Mouse (Mus musculus) c-Kit-positive CD71-positive TER-119-negative erythroid progenitor cells, embryonic 14.5 days (primary cell): Measurements from ENCODE around the gene 3110082I17Rik.

ENCODE experiments used
- DNase-seq: peaks from one replicate; pipeline ENCODE4 v3.0.0-alpha.2; 2013; ENCODE audit warnings: low read depth

3110082I17Rik gene

GRCm38 (mm10) chr5:139324045-139324491 lies 136.3 kb downstream of the 3110082I17Rik start:
- DNase-seq = no peak

DNA sequence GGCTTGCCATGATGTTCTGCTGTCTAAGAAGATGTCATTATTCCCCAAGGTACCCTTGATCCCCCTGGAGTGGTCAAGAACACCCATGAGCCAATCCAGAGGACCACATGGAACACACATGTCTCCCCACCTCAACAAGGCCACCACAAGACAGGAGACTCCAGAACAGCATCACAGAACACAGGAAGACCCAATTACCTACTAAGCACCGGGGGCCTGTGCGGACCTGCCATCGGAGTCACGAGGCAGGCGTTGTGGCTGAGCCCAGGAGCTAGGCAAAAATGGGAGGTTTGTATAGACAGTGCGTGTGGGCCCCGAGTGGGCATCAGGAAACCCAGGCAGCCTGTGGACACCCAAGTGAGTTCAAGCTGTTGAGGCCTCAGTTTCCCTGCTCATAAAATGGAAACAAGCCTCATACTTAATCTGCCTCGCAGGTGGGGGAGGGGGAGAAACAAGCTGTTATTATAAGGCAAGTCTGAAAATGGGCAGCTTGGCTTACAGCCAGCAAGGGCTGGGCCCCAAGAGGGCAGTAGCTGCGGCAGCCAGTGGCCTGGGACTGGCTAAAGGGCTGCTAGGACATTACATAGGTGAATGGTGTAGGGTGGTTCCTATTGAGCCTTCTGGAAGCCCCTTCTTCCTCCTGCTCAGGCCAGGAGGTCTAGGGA lies 136.9 kb downstream of the 3110082I17Rik start:
- no peak for DNase-seq

- no peak for DNase-seq
Observed at GRCm38 (mm10) chr5:139321331-139321730, 139.0 kb downstream of the 3110082I17Rik start.

DNA sequence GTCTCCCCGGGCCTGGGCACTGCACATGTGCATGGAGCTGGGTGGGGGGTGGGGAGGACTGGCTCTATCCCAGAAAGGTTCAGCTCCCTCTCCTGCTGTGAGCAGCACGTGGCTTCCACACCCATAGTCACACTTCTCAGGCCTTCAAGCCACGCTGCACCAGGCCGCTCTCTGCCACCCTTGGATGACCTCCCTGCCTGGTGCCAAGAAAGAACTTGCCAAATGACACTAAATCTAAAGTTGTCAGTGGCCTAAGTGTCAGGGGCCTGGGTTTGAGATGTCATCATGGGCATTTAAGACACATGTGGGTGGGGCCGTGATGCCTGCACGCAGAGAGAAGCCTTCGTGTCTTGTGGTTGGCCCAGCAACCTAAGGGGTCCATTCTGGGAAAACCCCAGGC lies 139.9 kb downstream of the 3110082I17Rik start:
- DNase-seq = no peak

DNA sequence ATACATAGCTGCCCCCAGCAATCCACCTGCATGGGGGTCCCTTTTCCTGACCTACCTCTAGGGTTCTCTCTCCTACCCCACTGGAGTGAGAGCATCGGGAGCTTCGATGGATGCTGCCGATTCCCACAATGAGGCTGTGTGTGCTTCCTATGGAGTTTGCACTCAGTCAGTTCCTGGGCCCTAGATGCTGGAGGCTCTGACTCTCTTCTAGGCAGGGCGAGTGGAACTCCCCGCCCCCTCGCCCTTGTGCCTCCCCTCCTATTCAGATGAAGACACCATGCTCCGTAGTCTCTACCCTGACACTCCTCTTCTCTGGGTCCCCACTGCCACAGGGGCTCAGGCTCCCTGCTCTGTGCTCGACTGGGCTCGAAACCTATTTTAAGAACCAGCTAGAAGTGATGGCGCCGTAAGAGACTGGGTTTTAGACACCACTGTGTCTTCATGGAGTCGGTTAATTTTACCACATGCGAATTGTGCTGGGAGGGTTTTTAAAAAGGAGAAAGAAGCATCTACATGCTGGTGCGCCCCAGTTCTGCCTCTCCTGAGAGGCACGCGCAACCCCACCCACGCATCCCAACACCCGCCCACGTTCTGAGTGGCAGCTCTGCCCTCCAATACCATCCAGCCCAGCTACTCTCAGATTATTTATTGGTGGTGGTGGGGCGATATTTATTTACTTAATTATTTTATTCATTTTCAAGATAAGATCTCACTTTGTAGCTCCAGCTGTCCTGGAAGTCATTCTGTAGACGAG lies 142.4 kb downstream of the 3110082I17Rik start:
- no peak for DNase-seq

- DNase-seq = no peak
Observed at GRCm38 (mm10) chr5:139316982-139317675, 143.2 kb downstream of the 3110082I17Rik start.

DNA sequence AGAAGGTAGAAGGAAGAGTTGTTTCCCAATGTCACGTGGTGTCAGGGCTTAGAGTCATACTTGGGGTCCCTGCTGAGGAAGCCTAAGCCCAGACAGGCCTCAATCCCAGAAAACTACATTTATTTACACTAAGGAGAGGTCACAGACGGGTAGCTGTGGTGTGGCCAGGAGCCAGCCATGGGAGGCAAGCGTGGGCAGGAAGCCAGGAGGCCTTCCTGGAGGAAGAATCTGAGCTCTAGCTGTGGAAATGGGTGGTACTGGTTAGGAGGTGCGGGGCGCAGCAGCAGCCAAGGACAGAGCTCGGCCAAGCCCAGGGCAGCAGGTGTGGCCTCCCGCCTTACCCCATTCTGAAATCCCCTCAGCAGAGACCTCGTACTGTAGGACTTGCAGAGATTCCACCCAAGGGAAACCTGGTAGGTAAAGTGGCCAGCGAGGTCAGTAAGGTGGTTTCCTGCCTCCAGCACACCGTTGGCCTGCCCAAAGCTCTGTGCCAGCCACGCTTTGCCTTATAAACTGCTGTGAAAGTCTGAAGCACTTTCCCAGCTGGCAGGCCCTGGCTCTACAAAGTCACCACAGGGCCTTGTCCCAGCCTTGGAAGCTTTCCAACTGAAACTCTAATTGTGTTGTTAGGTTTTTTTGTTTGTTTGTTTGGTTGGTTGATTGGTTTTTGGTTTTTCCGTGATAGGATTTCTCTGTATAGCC lies 145.2 kb downstream of the 3110082I17Rik start:
- DNase-seq = no peak

- no peak for DNase-seq
Observed at GRCm38 (mm10) chr5:139313536-139313935, 146.8 kb downstream of the 3110082I17Rik start.

- DNase-seq = no peak
Observed at GRCm38 (mm10) chr5:139311822-139312221, 148.5 kb downstream of the 3110082I17Rik start.

DNA sequence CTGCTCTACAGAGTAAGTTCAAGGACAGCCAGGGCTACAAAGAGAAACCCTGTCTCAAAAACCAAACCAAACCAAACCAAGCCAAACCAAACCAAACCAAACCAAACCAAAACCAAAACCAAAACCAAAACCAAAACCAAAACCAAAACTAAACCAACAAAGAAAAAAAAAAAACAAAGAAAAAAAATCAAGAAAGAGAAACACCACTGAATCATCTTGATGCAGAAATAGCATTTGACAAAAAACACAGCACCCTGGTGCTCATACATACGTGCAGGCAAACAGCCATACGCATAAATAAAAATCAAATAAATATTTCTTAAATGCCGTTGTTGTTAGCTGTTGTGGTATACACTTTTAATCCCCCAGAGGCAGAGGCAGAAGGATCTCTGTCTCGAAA lies 149.8 kb downstream of the 3110082I17Rik start:
- no peak for DNase-seq

- DNase-seq = no peak
Observed at GRCm38 (mm10) chr5:139309946-139310345, 150.4 kb downstream of the 3110082I17Rik start.
